Mouse (Mus musculus) bone marrow, adult 2 months (tissue): ENCODE results near the gene Hdac10.

Experiments used
- CTCF ChIP-seq: fragments of 200-500 bp; IDR thresholded peaks from 2 replicates; pipeline ENCODE4 v1.5.1; 2011; ENCODE audit warnings: low read length, control low read depth; ENCODE audit not compliant: control insufficient read depth, insufficient read depth
- POLR2A ChIP-seq: fragments of 200-500 bp; IDR thresholded peaks from 2 replicates; pipeline ENCODE4 v1.6.1; 2011; ENCODE audit warnings: low read depth, mild to moderate bottlenecking, control low read depth, low read length, borderline replicate concordance; ENCODE audit not compliant: control insufficient read depth

DNA sequence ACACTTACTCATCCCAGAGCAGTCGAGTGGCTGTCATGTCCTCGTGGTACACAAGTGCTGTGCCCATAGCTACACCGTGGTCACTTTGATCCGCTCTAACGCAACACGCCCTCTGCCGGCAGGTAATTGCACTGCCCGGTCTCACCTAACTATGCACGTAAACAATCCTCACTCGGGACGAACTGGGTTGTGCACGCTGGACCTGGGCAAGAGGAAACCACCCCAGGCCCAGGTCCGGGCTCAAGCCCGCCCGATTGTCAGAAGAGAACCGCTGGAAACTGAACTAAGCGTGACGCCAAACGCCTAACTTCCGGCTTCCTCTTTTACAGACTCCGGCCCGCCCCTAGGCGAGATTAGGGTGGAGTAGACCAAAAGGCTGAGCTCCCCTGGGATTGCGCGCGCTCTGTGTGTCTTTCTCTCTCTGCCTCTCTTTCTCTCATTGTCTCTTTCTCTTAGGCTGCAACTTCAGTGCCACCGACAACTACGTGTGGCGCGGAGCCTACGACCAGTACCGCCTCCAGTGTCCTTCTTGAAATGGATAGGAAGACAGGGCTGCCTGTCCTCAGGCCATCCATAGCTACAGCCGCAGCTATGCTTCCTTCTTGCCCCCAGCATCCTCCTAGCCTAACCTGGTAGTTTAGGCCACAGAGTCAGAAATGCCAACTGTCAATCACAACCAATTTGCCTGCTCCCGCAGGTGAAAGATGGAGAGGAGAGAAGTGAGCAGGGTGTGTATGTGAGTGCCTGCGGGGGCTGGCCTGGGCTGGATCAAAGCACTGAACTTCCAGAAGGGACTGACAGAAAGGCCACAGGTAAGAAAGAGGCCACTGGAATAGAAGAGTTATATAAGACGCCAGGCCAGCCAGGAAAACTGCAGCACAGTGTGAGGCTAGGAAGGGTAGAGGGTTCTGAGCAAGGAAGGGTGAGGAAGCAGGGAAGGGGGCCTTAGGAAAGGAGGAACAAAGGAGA is at the start of gene Hdac10:
- TF ChIP-seq CTCF (peak; percentile 96), POLR2A (peak; percentile 48; the same call in 1 of the 2 replicates)
